Mouse (Mus musculus): ENCODE results near the gene Idh1. TPM values are rescaled to one million over a fixed set of nuclear protein-coding genes. Genes with fewer than 3 reads are reported as not detected.

Idh1 gene
- polyA plus RNA-seq, 1 experiment = 35.1 TPM

DNA sequence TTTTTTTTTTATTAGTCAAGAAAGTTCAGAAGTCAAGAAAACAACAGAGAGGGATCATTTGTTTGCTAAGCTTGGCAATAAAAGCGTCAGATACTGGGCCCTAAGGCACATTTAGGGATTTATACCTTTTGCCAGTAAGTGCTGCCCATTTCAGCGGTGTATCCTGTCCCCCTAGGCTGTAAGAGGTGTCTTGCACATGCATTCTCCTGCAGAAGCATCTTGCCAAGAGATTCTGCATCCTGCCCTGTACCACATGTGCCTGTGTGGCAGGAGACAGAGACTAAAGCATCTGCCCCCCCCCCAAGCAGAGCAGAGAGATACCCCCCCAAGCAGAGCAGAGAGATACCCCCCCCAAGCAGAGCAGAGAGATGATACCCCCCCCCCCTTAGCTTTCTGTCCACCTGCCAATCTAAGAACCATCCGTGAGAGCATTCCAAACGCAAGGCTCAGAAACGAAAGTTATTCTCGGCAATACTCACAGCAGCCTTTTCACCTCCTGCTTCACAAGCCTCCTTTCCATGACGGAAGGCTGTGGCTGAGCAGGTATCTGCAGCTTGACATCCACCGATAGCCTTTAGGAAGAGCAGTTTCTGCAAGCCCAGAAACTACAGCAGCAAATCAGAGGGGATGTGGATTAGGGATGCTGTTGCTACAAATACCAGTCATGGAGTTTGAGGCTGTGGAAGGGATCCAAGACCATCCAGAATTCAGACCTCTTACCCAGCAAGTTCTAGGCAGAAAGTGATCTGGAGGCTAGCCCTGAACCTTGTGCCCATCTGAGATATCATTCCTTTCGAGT is 63.5 kb downstream of the Idh1 start, which contains the start of gene D630023F18Rik:
D630023F18Rik (minus strand) TSS at position 641 of the 799 bp plus-strand sequence.
- Histone ChIP-seq H3K4me1 (ENCODE audit: control insufficient read depth, insufficient read depth, insufficient read length, low read length) (peaks cover 19% of the 10 kb centered on the region; the same call in 1 of the 2 replicates), H3K4me3 (ENCODE audit: low read depth, low read length) (peak within 1 kb of the TSS; percentile 12; the same call in 1 of the 2 replicates), H3K27ac (ENCODE audit: insufficient read depth, low read depth, low read length) (0 out of 2 replicates have a peak within 1 kb of the TSS, but pooled peaks have one; percentile 22), H3K27me3 (ENCODE audit: control insufficient read depth, insufficient read depth, low read length) (no peaks in the 10 kb centered on the region), H3K36me3 (ENCODE audit: control insufficient read depth, insufficient read depth, low read length) (no peaks in the 10 kb centered on the region)
- 17% methylated on average over 9 of the region's 9 CpGs for WGBS
- no peak for TF ChIP-seq CTCF (IDR thresholded peaks at IDR 0.05; ENCODE audit: extremely low read depth, insufficient read length, insufficient replicate concordance, low read depth, low read length)
- no peak for TF ChIP-seq POLR2A (IDR thresholded peaks at IDR 0.05; ENCODE audit: low read depth, low read length)

DNA sequence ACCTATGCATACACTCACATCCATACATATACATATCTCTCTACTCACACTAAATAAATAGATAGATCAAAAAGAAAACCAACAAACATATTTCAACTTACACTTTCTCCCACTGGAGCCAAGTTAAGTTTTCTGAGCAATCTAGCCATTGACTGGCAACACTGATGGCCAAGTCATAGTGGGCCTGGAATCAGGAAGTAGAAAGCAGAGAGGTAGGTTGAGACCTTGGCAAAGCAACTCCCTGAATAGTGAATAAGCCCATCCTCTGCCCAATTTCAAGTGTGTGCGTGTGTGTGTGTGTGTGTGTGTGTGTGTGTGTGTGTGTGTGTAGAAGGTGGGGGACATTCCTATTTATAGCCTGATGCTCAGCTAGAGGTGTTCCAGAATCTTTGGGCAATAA is 66.9 kb downstream of the Idh1 start, which contains the start of gene Gm28845:
Gm28845 (minus strand) TSS at position 121 of the 400 bp plus-strand sequence.
- Histone ChIP-seq H3K36me3 (ENCODE audit: control insufficient read depth, insufficient read depth, low read length) (no peaks in the 10 kb centered on the region), H3K4me3 (ENCODE audit: low read depth, low read length) (no peak within 1 kb of the TSS), H3K27ac (ENCODE audit: insufficient read depth, low read depth, low read length) (peak within 1 kb of the TSS; percentile 77), H3K27me3 (ENCODE audit: control insufficient read depth, insufficient read depth, low read length) (no peaks in the 10 kb centered on the region), H3K4me1 (ENCODE audit: control insufficient read depth, insufficient read depth, insufficient read length, low read length) (peaks cover 21% of the 10 kb centered on the region; the same call in 1 of the 2 replicates)
- no peak for TF ChIP-seq CTCF (IDR thresholded peaks at IDR 0.05; ENCODE audit: extremely low read depth, insufficient read length, insufficient replicate concordance, low read depth, low read length)
- no peak for TF ChIP-seq POLR2A (IDR thresholded peaks at IDR 0.05; ENCODE audit: low read depth, low read length)
- WGBS = 79% methylated on average over 1 of the region's 1 CpGs

DNA sequence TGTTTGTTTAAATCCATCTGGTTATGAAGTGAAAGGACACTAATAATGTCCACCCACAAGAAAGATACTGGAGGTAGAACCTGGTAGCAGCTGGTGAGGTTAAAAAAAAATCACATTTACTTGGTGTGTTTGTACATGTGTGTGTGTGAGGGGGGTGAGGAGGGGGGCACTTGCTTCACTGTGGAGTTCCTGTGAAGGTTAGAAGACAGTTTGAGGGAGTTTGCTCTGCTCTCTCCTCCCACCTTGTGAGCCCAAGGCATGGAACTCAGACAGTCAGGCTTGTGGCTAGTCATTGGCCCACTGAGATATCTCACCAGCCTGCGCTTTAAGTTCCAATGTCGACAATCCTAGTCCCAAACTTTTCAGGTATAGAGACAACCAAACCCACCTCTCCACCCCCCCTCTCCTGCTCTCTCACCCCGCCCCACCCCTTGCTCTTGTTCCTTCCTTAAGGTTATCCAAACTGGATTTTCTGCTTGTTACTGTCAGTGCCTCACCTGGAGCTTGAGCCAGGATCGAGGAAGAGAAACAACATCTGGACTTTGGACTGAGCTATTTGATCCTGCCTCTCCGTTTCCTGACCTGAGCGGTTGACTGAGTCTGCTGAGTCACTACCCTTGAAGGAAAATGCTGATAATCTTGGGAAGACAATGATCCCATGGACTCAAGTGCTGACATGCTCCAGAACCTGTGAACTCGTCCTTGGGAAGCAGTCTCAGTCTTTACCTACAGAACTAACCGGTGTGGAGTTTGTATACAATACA is 68.0 kb downstream of the Idh1 start:
- Histone ChIP-seq H3K4me1 (ENCODE audit: control insufficient read depth, insufficient read depth, insufficient read length, low read length) (peaks cover 20% of the 10 kb centered on the region; the same call in 1 of the 2 replicates), H3K4me3 (ENCODE audit: low read depth, low read length) (no peak overlapping the region), H3K36me3 (ENCODE audit: control insufficient read depth, insufficient read depth, low read length) (no peaks in the 10 kb centered on the region), H3K27ac (ENCODE audit: insufficient read depth, low read depth, low read length) (peak overlapping the region; percentile 99), H3K27me3 (ENCODE audit: control insufficient read depth, insufficient read depth, low read length) (no peaks in the 10 kb centered on the region)
- 26% methylated on average over 8 of the region's 8 CpGs for WGBS
- no peak for TF ChIP-seq CTCF (IDR thresholded peaks at IDR 0.05; ENCODE audit: extremely low read depth, insufficient read length, insufficient replicate concordance, low read depth, low read length)

DNA sequence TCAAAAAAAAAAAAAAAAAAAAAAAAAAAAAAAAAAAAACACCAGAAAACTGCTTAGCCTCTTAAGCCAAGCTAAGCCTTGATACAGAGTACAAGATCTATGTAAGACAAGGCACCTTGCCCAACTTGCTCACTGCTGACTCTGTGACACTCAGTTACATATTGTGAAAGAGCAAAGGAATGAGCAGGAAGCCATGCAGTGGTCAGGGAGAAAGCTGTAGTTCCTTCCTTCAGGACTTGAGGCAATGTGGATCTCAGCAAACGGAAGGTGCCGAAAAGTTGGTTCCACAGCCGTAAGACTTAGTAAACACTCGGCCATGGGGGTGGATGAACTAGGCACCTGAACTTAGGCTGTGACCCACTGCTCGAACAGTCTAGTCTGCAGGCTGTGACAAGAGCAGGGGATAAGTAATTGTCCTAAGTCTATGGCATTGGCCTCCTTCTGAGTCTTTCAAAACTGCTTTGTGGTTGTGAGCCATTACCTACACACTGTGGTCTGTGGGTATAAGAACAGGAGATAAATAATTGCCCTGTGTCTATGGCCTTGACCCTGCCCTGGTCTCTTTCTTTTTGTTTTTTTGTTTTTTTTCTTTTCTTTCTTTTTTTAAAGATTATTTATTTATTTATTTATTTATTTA is 72.6 kb downstream of the Idh1 start:
- Histone ChIP-seq H3K4me1 (ENCODE audit: control insufficient read depth, insufficient read depth, insufficient read length, low read length) (peaks cover 12% of the 10 kb centered on the region; the same call in 1 of the 2 replicates), H3K36me3 (ENCODE audit: control insufficient read depth, insufficient read depth, low read length) (no peaks in the 10 kb centered on the region), H3K27me3 (ENCODE audit: control insufficient read depth, insufficient read depth, low read length) (no peaks in the 10 kb centered on the region), H3K27ac (ENCODE audit: insufficient read depth, low read depth, low read length) (peak overlapping the region; percentile 54; the same call in 1 of the 2 replicates), H3K4me3 (ENCODE audit: low read depth, low read length) (no peak overlapping the region)
- WGBS = 88% methylated on average over 5 of the region's 5 CpGs
- TF ChIP-seq CTCF (IDR thresholded peaks at IDR 0.05; ENCODE audit: extremely low read depth, insufficient read length, insufficient replicate concordance, low read depth, low read length) (no peak), POLR2A (IDR thresholded peaks at IDR 0.05; ENCODE audit: low read depth, low read length) (no peak)

DNA sequence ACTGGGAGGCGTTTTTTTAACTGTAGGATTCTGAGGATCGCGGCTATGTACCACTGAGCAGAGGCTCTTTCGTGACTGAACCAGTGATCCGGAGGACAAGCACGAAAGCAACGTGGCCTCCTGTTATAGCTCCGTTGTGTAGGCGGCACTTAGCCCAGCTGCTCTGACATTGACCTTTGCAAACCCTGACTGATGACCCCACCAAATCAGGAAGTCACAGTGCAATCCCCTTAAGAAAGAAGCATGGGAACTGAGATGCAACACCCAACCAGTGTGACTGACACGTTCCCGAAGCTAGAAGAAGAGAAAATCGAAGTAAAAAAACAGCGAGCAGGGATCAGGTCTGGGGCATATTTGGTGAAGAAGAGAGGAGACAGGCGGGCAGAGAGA is 73.5 kb downstream of the Idh1 start:
- Histone ChIP-seq H3K27me3 (ENCODE audit: control insufficient read depth, insufficient read depth, low read length) (no peaks in the 10 kb centered on the region), H3K4me3 (ENCODE audit: low read depth, low read length) (no peak overlapping the region), H3K27ac (ENCODE audit: insufficient read depth, low read depth, low read length) (peak overlapping the region; percentile 73; the same call in 1 of the 2 replicates), H3K36me3 (ENCODE audit: control insufficient read depth, insufficient read depth, low read length) (no peaks in the 10 kb centered on the region), H3K4me1 (ENCODE audit: control insufficient read depth, insufficient read depth, insufficient read length, low read length) (peaks cover 9% of the 10 kb centered on the region; the same call in 1 of the 2 replicates)
- WGBS = 43% methylated on average over 14 of the region's 14 CpGs
- TF ChIP-seq POLR2A (IDR thresholded peaks at IDR 0.05; ENCODE audit: low read depth, low read length) = no peak
- TF ChIP-seq CTCF (IDR thresholded peaks at IDR 0.05; ENCODE audit: extremely low read depth, insufficient read length, insufficient replicate concordance, low read depth, low read length) = no peak

DNA sequence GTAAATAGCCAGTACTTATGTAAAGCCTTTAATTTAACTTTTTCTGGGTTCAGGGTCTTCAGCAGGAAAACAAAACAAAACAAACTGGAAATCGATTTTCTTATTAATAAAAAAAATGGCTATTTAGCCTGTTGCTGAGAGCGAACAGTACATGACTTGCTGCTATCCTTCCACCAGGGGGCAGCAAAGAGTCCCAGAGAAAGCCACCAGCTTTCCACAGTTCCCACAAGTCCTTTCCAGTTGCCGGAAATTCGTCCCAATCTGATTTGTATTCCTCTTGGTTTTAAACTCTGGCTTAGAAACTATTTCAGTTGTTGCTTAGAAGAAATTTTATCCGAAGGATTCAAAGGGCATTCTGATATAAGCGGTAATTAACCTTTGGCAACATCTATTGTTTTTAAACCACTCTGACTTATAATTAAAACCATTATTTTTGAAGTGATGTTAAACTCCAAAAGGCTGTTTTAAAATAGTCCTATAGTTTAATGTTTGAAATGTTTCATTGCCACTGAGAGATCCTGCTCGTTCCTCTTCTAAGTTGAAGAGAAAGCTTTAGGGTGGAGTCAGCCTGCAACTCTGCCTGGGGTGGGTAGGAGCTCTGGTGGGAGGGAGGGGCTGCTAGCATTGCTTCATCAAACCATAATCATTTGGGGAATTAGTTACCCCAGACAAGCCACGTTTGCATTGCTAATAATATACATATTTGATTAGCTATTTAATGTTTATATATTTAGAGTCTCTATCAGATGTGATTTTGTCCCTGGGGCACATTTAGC is 74.1 kb downstream of the Idh1 start:
- H3K4me1 ChIP-seq (ENCODE audit: control insufficient read depth, insufficient read depth, insufficient read length, low read length) = peaks cover 9% of the 10 kb centered on the region; the same call in 1 of the 2 replicates
- WGBS = 2% methylated on average over 8 of the region's 8 CpGs
- no peak for TF ChIP-seq POLR2A (IDR thresholded peaks at IDR 0.05; ENCODE audit: low read depth, low read length)
- TF ChIP-seq CTCF (IDR thresholded peaks at IDR 0.05; ENCODE audit: extremely low read depth, insufficient read length, insufficient replicate concordance, low read depth, low read length) = peak; percentile 95
- no peak overlapping the region for H3K4me3 ChIP-seq (ENCODE audit: low read depth, low read length)
- no peaks in the 10 kb centered on the region for H3K27me3 ChIP-seq (ENCODE audit: control insufficient read depth, insufficient read depth, low read length)
- no peaks in the 10 kb centered on the region for H3K36me3 ChIP-seq (ENCODE audit: control insufficient read depth, insufficient read depth, low read length)
- H3K27ac ChIP-seq (ENCODE audit: insufficient read depth, low read depth, low read length) = peak overlapping the region; percentile 73; the same call in 1 of the 2 replicates
